Mouse (Mus musculus) ES-Bruce4 (cell line): Measurements from ENCODE around the gene Runx2. TPM values are rescaled to one million over a fixed set of nuclear protein-coding genes. Genes with fewer than 3 reads are reported as not detected.

Source experiments
- H3K27ac ChIP-seq: 2 replicates; pipeline ENCODE4 v1.5.1; 2012; ENCODE audit warnings: low read length, inconsistent platforms; ENCODE audit not compliant: insufficient read depth
- H3K27me3 ChIP-seq: 2 replicates; pipeline ENCODE4 v1.6.1; 2012; ENCODE audit warnings: mild to moderate bottlenecking, low read length, inconsistent platforms; ENCODE audit not compliant: control insufficient read depth, poor library complexity, insufficient read depth, severe bottlenecking
- H3K36me3 ChIP-seq: 2 replicates; pipeline ENCODE4 v1.6.1; 2012; ENCODE audit warnings: inconsistent platforms, mild to moderate bottlenecking, low read length, moderate library complexity; ENCODE audit not compliant: control insufficient read depth, poor library complexity, insufficient read depth, severe bottlenecking
- H3K4me1 ChIP-seq: one replicate; pipeline ENCODE4 v1.8.1; 2011; ENCODE audit warnings: low read length; ENCODE audit not compliant: control insufficient read depth, insufficient read depth
- H3K4me3 ChIP-seq: 2 replicates; pipeline ENCODE4 v1.5.1; 2011; ENCODE audit warnings: low read depth, mild to moderate bottlenecking, low read length
- H3K9ac ChIP-seq: 2 replicates; pipeline ENCODE4 v1.6.1; 2012; ENCODE audit warnings: low read depth, mild to moderate bottlenecking, inconsistent platforms; ENCODE audit not compliant: poor library complexity, severe bottlenecking
- H3K9me3 ChIP-seq: replicated peaks from 2 replicates; pipeline ENCODE4 v1.6.1; 2012; ENCODE audit warnings: mild to moderate bottlenecking, low read length, inconsistent platforms; ENCODE audit not compliant: control insufficient read depth, poor library complexity, insufficient read depth, severe bottlenecking
- CTCF ChIP-seq: IDR thresholded peaks from one replicate; pipeline ENCODE4 v1.8.1; 2011; ENCODE audit warnings: low read depth, low read length
- EP300 ChIP-seq: IDR thresholded peaks from 2 replicates; pipeline ENCODE4 v1.6.1; 2011; ENCODE audit warnings: low read depth, low read length; ENCODE audit not compliant: insufficient read depth
- POLR2A ChIP-seq: IDR thresholded peaks from one replicate; pipeline ENCODE4 v1.8.1; 2011; ENCODE audit warnings: low read length; ENCODE audit not compliant: insufficient read depth
- polyA plus RNA-seq: library from polyadenylated mRNA; stranded (reverse); fragments of >200 nt; gene quantifications from 2 replicates; pipeline ENCODE4 v1.2.4, GENCODE M21; 2011; ENCODE audit warnings: low read depth; ENCODE audit not compliant: missing spikeins, insufficient read depth, insufficient read length

Runx2 gene
- polyA plus RNA-seq, 1 experiment: 0.39 TPM

DNA sequence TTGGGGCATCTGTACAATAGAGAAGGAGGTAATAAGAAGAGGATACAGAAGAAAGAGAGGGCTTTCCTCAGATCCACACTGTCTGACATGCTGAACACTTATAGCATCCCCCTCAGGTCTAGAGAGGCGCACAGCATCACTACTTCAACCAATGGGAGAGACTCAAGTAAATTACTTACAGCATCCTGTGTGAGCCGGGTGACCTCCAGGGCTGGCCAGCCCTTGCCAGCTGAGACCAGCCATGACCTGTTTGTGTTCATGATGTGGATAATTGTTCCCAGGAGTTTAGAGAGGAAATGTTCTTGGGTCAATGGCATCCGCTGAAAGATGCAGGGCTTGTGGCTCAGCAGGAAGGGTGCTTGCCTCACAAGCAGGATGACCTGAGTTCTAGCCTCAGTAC is 308.1 kb downstream of the Runx2 start:
- TF ChIP-seq EP300 (no peak), POLR2A (no peak), CTCF (no peak)
- Histone ChIP-seq H3K27me3 (no peaks in the 10 kb centered on the region), H3K9me3 (peaks cover 11% of the 10 kb centered on the region), H3K36me3 (no peaks in the 10 kb centered on the region), H3K4me1 (no peaks in the 10 kb centered on the region), H3K27ac (no peak overlapping the region), H3K4me3 (no peak overlapping the region), H3K9ac (no peak overlapping the region)

DNA sequence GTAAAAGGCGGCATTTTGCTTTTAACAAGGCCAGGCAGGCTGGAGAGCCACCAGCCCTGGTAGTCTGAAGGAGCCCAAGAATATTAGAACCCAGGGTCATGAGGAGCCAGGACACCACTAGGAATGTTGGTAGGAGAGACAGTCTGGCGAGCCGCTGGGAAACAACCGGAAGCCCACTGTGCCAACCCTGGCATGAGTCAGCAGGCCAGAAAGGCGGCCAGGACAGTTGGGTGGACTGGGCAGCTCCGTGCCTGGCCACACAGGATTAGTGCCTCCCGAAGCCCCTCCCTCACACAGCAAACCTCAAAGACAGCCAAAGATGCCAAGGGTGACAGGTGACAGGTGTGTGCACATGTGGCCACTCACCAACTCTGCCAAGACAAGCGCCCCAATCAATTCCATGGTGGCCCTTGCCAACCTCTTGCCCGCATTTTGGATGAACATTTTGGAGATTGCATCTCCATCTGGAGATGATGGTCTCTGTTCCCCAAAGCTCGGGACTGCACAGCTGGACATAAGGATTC is 309.7 kb downstream of the Runx2 start:
- no peak for TF ChIP-seq CTCF
- no peak for TF ChIP-seq EP300
- no peak for TF ChIP-seq POLR2A
- no peak overlapping the region for H3K4me3 ChIP-seq
- H3K36me3 ChIP-seq: no peaks in the 10 kb centered on the region
- no peaks in the 10 kb centered on the region for H3K27me3 ChIP-seq
- H3K9ac ChIP-seq: no peak overlapping the region
- no peaks in the 10 kb centered on the region for H3K4me1 ChIP-seq
- H3K9me3 ChIP-seq: peaks cover 11% of the 10 kb centered on the region
- no peak overlapping the region for H3K27ac ChIP-seq

DNA sequence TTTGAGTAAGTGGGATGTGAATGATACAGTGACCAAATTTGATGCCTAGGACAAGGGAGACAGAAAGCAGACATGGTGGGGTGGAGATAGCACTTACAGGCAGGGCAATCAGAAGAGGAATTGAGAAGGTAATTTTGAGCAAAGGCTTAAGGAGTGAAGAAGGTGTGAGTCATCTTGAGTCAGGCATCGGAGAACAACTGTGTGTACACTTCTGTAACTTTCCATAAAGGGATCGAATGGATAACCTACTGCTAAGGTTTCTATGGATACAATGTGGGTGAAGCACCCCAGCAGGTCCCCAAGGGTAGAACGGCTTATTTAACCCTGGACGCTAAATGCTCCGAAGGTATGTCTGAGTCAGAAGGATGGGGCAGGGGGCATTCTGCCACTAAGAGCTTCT is 312.4 kb downstream of the Runx2 start:
- Histone ChIP-seq H3K36me3 (no peaks in the 10 kb centered on the region), H3K4me1 (no peaks in the 10 kb centered on the region), H3K9ac (no peak overlapping the region), H3K4me3 (no peak overlapping the region), H3K27me3 (no peaks in the 10 kb centered on the region), H3K27ac (no peak overlapping the region), H3K9me3 (peaks cover 11% of the 10 kb centered on the region)
- TF ChIP-seq POLR2A: no peak
- no peak for TF ChIP-seq CTCF
- TF ChIP-seq EP300: no peak

DNA sequence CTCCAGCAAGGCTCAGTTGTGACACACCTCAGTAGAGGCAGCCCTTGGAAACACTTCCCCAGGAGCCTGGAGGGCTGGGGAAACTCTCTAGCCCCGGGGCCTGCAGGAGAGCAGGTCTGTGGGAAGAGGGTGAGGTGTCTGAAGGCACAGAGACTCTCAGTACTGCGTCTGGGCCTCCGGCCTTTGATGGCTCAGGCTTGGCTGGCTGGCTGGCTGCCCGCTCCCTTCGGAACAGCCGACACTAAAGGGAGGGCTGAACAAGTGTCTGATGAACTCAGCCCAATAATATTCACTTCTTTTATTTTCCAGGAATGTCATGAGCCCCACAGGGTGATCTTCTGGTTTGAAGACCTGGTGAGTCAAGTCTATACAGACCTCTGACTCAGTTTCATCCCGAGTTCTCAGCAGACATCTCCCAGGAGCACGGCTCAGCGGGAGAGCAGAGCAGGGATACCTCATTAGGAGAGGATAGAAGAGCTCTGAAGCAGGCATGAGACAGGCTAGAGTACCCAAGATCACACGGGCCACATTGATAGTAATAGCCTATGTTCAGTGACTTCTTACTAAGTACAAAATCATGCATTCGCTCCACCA is 314.2 kb downstream of the Runx2 start:
- Histone ChIP-seq H3K4me1 (no peaks in the 10 kb centered on the region), H3K27me3 (no peaks in the 10 kb centered on the region), H3K36me3 (no peaks in the 10 kb centered on the region), H3K27ac (no peak overlapping the region), H3K9me3 (peaks cover 11% of the 10 kb centered on the region), H3K4me3 (no peak overlapping the region), H3K9ac (no peak overlapping the region)
- TF ChIP-seq POLR2A (no peak), CTCF (no peak), EP300 (no peak)

DNA sequence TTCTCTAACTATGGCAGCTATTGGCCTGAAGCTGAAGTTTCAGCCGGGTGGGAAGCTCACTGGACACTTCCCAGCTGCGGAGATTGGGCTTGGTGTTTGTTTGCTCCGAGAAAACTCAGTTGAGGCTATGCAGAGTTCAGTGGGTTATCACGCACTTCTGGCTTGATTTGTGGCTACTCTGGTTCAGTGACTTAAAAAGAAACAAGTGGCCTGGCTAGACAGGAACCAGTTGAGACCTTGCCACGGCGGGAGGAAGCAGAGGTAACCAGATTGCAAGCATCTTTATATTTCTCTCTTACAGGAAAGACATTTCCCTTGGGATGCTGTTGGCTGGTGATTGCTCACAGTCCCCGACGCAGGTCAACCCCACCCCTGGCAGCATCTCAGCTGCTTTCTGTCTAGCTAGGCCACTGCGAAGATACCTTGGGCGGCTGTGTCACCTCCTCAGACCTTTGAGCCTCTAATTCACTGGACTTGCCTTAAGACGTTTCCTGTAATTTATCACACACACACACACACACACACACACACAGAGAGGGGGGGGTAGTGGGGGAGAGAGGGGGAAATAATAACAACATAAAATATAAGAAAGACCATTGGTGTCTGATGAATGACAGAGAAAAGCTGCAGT is 324.3 kb downstream of the Runx2 start:
- TF ChIP-seq CTCF (no peak), POLR2A (no peak), EP300 (no peak)
- no peaks in the 10 kb centered on the region for H3K36me3 ChIP-seq
- no peak overlapping the region for H3K9ac ChIP-seq
- no peaks in the 10 kb centered on the region for H3K27me3 ChIP-seq
- no peaks in the 10 kb centered on the region for H3K9me3 ChIP-seq
- no peak overlapping the region for H3K27ac ChIP-seq
- H3K4me3 ChIP-seq: no peak overlapping the region
- peaks cover 2% of the 10 kb centered on the region for H3K4me1 ChIP-seq

DNA sequence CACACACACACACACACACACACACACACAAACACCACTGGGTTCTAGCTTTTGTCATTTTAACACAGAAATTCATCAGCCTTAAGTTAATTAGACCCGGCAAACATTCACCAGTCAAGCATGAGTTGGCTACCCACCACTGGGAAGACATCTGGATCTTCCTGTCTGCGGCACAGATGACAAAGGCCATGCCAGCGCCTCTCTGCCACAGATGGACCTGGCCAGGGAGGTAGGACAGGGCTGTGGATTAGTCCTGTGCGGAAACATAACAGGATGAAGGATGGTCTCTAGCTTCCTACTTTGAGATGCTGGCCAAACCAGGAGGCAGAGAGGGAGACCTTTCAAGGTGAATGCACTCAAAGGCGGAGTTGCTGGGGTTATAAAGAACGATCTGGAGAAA is 325.3 kb downstream of the Runx2 start:
- Histone ChIP-seq H3K4me3 (no peak overlapping the region), H3K9me3 (no peaks in the 10 kb centered on the region), H3K4me1 (peaks cover 2% of the 10 kb centered on the region), H3K27ac (no peak overlapping the region), H3K36me3 (no peaks in the 10 kb centered on the region), H3K9ac (no peak overlapping the region), H3K27me3 (no peaks in the 10 kb centered on the region)
- TF ChIP-seq CTCF (no peak), EP300 (no peak), POLR2A (no peak)
